Mouse (Mus musculus) gonadal fat pad, adult 2 months (tissue): ENCODE data around the gene Ube2d2b. TPM values are rescaled to one million over a fixed set of nuclear protein-coding genes. Genes with fewer than 3 reads are reported as not detected.
A peak's percentile ranks its signal among the peaks of the same experiment; 100 is the strongest.

Source experiments
- DNase-seq: peaks from one replicate; pipeline ENCODE4 v3.0.0-alpha.2; 2012; ENCODE audit warnings: low read depth
- polyA plus RNA-seq: library from polyadenylated mRNA; depleted of rRNA; stranded (reverse); fragments of >200 nt; gene quantifications from 2 replicates; pipeline ENCODE4 v1.2.3, GENCODE M21; 2012; rRNA removed

Gene Ube2d2b
- 0.45 and 0.53 TPM in 2 replicates for polyA plus RNA-seq

DNA sequence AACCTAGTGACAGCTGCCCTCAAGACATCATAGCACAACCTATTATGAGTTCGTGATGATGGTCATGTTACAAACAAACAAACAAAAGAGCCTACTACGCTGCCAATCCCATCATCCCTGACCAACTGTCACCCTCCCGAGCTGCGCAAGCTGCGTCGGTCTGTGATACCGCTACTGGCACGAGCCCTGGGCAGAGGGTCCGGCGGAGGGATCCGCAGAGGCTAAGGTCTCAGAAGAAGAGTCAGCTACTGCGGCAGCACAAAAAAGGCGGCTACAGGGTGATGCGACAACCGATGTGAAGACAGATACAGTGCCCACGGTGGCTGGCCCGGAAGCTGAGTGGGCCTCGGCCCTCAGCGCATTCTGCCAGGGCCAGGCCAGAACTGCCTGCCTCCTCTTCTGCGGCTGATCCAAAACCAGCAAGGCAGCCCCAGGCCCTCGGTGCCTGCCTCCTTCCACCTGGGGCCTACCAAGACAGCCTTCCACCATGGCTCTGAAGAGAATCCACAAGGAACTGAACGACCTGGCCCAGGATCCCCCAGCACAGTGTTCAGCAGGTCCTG lies at the start of gene Ube2d2b:
Ube2d2b (plus strand) TSS at position 102 of the 563 bp plus-strand sequence.
- no peak for DNase-seq

DNA sequence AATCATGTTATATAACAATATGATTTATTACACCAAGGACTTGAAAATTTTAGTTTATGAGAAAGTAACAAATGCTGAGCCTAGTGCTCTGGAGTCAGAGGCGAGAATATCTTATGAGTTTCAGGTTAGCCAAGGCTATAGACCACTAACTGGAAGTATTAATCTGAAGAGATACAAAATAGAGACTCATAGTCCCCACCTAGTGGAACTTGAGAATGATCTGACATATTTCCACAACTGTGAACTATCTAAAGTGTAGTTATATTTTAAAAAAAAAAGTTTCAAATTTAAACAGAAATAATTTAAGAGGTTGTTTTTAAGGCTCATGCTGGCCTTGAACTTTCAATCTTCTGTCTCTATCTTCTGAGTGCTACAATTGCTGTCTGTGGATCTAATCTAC lies 47.5 kb upstream of the Ube2d2b start:
- DNase-seq, result no peak

DNA sequence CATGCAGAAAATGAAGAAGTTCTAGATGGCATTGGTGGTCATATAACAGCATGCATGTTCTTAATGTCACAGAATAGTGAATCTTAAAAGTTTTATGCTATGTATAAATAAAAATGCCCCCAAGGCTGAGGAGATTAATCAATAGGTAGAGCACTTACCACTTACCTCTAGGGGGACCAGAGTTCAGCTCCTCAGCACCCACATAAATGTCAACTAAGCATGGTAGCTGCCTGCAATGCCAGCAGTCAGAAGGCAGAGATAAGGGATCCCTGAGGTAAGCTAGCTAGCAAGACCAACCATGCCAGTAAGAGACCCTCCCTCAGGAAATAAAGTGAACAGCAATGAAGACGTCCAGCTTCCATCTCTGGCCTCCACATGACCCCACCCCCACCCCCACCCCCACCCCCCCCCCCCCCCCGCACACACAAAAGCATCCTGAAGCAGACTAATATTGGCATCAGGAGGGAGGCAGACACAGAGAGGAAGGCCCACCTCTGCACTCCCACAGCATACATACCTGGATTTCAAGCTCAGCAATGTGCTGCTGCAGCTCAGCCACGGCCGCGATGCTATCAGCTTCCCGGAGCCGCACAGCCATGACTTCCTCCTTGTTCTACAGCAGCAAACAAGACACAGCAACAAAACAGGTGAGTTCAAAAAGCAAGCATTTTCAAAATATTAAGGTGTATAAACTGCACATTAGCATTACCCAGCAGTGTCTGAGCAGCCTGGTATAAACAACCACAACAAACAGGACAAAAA lies 42.0 kb upstream of the Ube2d2b start:
- no peak for DNase-seq

DNA sequence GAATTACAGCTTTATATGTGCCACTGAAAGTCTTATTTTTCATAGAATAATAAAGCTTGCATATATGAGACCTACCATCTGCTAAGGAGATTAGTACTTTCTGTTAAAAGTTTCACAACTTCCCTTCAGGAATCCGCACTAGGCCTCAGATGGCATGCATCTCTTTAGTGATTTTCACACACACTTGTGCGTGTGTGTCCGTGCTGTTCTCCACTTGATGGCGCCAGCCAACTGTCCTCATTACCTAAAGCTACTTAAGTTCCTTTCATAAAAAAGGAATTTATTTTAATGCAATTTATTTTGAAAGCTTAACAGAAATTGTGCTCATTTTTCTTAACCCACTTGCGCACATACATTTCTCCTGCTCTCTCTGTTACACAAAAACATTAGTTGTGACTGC lies 40.4 kb upstream of the Ube2d2b start:
- DNase-seq, result no peak

- DNase-seq, result no peak
These were observed 37.9 kb upstream of the Ube2d2b start for GRCm38 (mm10) chr5:107791966-107792365.

DNA sequence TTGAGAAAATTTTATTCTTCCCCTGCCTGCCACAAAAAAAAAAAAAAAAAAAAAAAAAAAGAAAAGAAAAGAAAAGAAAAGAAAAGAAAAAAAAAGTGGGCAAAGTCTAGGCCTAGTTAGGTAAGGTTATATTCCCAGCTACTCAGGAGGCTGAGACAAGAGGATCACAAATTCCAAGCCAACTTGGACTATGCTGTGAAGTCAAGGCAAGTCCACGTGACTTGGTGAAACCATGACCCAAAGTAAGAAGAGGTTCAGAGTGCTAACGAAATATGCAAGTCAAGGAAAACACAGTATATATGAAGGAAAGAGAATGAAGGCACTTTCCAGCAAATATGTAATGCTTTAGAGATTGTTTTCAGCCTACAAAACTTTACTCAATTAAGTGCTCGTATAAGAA lies 37.4 kb upstream of the Ube2d2b start:
- DNase-seq, result no peak

- no peak for DNase-seq
These were observed 36.6 kb upstream of the Ube2d2b start for GRCm38 (mm10) chr5:107793258-107793657.

DNA sequence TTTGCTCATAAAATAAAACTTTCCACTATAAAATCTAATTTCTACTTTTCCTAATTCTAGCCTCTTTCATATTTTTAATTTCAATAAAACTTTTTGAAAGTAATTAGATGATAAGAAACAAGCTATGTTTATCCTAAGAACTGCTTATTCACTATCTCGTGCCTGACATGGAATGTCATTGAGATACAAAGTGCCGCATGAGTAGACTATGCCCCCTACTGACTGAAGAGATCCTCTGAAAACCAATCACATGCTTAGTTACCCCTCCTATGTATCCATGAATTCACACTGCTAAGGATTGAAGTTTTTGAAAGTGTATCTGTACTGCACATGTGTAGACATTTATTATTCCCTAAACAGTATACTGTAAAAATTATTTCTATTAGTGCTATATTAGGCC lies 36.0 kb upstream of the Ube2d2b start:
- DNase-seq, result no peak

- DNase-seq, result no peak
These were observed 31.6 kb upstream of the Ube2d2b start for GRCm38 (mm10) chr5:107798290-107798689.

GRCm38 (mm10) chr5:107801234-107801633 lies 28.7 kb upstream of the Ube2d2b start:
- peak; percentile 19 for DNase-seq

GRCm38 (mm10) chr5:107802621-107803020 lies 27.3 kb upstream of the Ube2d2b start:
- DNase-seq, result no peak

DNA sequence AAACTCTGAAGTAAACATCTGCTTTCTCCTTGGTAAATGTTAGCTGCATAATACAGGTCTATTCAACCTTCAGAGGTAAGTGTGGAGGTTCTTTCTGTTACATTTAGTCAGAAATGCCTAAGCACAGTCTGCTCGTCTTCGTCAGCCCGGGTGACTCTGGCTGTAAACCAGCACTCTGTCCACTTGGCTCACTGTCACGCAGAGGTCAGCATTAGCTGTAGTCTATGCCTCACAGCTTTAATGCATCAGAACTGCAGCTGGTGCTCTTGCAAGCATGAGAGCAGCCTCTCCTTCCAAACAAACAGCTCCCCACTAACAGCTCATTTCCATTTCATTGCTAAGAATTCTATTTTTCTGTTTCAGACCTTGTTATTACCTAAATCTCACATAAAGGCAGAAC lies 22.4 kb upstream of the Ube2d2b start:
- DNase-seq, result no peak

DNA sequence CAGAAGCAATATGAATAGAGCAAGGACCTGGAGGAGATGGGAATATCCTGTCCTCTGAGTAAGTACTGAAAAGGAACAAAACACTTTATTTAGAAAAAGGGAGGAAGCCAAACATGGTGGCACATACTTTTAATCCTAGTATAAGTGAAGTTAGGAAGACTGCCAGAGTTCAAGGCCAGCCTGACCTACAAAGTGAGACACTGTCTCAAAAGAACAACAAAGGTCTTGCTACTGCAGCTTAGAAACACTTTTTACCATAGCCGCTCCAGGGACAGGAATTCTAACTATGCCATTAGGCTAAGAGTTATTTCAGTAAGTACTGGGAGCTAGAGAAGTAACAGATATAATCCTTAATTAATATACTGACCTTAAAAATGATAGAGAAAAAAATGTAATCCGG lies 15.2 kb upstream of the Ube2d2b start:
- DNase-seq, result no peak

DNA sequence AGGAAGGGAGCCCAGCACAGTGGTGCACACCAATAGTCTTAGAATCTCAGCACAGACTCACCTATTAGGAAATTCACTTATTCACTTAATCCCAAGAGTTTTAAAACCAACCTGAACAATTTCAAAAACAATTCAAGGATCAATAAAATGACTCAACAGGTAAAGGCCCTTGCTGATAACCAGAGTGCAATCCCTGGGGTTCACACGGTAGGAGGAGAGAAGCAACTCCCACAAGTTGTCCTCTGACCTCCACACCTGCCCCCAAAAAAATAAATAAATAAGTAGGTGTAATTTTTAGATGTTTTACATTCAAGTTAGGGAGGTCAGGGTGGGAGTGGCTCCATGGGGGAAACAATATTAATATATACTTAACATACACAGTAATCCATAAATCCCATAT lies 7.4 kb upstream of the Ube2d2b start:
- DNase-seq, result no peak

GRCm38 (mm10) chr5:107831351-107831750 lies 1.5 kb downstream of the Ube2d2b start:
- no peak for DNase-seq

DNA sequence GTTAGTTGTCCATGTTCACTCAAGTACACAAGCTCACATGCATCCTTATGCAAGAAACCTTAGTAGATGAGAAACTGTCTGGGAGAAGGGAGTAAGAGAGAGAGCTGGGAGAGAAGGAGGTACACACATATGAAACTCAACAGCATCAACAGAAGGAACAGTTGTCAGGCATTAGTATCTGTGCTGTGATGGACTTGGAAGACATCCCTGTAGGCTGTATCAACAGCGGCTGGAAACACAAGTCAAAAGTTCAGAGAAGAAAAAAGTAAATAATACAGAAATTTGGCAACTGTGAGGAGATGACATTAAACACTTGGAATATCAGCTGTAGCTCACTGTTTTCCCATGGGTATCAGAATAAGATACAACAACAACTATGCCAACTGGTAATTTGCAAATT lies 4.4 kb downstream of the Ube2d2b start:
- no peak for DNase-seq

GRCm38 (mm10) chr5:107838891-107839644 lies 9.2 kb downstream of the Ube2d2b start:
- no peak for DNase-seq

DNA sequence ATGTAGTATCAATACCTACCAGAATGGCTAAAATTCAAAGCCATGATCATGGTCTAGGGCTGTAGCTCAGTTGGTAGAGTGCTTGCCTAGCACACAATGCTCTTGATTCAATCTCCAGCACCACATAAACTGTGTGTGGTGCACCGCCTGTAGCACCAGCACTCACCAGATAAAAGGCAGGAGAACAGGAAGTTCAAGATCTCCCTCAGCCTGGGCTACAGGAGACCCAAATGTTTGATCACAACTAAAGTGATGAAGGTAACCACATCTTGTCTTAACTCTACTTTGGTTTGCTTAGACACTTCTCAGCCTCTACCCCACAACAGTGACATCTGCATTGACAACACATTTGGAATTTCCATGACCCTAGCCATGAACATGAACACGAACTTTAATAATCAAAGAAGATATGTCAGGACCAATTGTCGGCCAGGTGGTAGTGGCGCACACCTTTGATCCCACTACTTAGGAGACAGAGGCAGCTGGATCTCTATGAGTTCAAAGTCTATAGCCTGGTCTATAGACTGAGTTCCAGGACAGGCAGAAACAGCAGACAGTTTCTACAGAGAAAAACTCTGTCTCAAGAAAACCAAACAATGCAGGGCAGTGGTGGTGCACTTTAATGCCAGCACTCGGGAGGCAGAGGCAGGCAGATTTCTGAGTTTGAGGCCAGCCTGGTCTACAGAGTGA lies 10.8 kb downstream of the Ube2d2b start:
- no peak for DNase-seq

DNA sequence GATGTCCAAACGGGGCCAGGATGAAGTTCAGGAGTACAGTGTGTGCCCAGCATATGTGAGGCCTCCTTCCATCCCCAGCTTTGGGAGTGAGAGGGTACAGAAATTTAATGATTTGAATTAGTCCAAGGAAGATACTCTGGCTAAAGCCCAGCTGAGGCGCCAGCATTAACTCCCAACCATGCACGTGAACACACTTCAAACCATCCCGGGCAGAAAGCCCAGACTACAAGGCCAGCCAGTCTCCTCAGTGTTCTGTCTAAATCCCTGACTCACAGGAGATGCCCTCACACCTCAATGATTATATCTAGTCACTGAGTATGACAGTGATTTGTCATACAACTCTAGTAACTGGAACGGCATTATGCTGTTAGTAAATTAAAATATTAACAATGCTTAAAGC lies 17.4 kb downstream of the Ube2d2b start:
- no peak for DNase-seq

GRCm38 (mm10) chr5:107847817-107848216 lies 17.9 kb downstream of the Ube2d2b start:
- DNase-seq, result no peak

DNA sequence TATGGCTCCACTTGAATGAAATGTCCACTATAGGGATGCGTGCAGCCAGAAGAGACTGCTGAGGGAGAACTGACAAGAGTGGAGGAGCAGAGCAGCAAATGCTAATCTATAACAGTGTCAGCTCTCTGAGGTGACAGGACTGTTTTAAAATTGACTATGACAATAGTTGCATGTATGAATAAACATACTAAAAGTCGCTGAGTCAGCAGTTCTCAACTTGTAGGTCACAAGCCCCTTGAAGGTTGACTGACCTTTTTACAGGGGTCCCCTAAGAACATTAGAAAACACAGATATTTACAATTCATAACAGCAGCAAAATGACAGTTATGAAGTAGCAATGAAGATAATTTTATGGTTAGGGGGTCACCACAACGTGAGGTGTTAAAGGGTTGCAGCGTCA lies 19.1 kb downstream of the Ube2d2b start:
- DNase-seq, result no peak

DNA sequence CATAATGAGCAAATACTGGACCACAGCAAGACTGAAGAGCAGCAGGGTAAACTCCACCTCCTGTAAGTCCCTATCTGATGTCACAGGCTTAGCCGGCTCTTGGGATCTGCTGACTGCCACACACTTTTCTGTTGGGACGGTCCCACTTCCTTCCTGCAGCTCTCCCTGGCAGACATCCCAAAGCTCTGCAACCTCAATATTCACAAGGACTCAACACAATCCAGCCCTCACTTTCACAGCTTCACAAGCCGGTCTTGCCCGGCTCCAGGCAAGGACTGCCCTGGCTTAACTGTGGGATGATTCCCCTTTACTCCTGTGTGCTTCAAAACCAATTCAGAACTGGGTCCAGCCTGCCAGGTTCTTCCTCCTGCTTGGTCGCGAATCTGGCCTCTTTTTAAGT lies 23.9 kb downstream of the Ube2d2b start:
- no peak for DNase-seq
